Mouse (Mus musculus): ENCODE measurements around the gene Atg13.

GRCm38 (mm10) chr2:91695436-91696224 is 14.7 kb downstream of the Atg13 start:
- no peak for TF ChIP-seq EP300 (IDR thresholded peaks at IDR 0.05; ENCODE audit: low read depth)
- TF ChIP-seq CTCF (IDR thresholded peaks at IDR 0.05; ENCODE audit: low read depth): no peak
